In the genomic region with DNA sequence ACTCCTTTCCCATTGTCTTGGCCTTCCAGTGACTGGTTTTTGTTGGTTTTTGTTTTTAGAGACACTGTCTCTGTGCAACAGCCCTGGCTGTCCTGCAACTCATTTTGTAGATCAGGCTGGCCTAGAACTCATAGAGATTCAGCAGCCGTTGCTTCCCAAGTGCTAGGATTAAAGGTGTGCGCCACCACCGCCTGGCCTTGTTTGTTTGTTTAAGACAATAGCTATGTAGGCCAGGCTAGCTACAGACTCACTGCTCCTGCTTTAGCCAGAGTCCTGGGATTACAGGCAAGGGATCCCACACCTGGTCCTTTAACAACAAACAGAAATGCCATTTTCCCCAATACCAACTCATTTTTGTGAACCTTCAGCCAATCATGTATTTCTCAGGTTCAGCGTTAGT, we compare ENCODE assay signal across 10 mouse cellular contexts. TPM values are rescaled to one million over a fixed set of nuclear protein-coding genes. Genes with fewer than 3 reads are reported as not detected.
DNase-seq lines count a peak whose midpoint lies in the region; ATAC-seq lines count a peak whose summit lies in the region.
"Had no signal": no experiment of that assay in that cellular context is flagged by ENCODE, and none has a peak within 500 bp of the region (broad histone marks: within the 10 kb centered on the region; RNA-seq: fewer than 3 reads in every experiment).

Rpgrip1 (plus strand) TSS at position 359 of the 400 bp plus-strand sequence.

- DNase-seq in kidney, postnatal 25 days = no peak
- DNase-seq in embryonic facial prominence, embryonic 11.5 days (ENCODE audit: low spot score) = no peak
- no peak for DNase-seq in right cerebral cortex, adult 18-20 months
- DNase-seq in left cerebral cortex, postnatal 10 days (ENCODE audit: extremely low spot score in 1 of 2, low spot score in 2 of 2) = no peak
- DNase-seq: thymus, postnatal 14 days had no signal

- WGBS in kidney, embryonic 14.5 days = 93% methylated on average over 4 of the region's 4 CpGs
- WGBS in embryonic facial prominence, embryonic 11.5 days = 81% methylated on average over 4 of the region's 4 CpGs
- 91% methylated on average over 4 of the region's 4 CpGs for WGBS in hindbrain, embryonic 16.5 days
- WGBS in midbrain, embryonic 15.5 days = 82% methylated on average over 4 of the region's 4 CpGs

- H3K27ac ChIP-seq in kidney, embryonic 14.5 days (ENCODE audit: low read depth, low read length) = no peak within 1 kb of the TSS
- no peak within 1 kb of the TSS for H3K27ac ChIP-seq in embryonic facial prominence, embryonic 11.5 days (replicated peaks; ENCODE audit: low read depth, low read length)
- H3K27ac ChIP-seq in hindbrain, embryonic 16.5 days (ENCODE audit: low read depth, low read length) = no peak within 1 kb of the TSS
- H3K27ac ChIP-seq in midbrain, embryonic 15.5 days = no peak within 1 kb of the TSS
- H3K27ac ChIP-seq: layer of hippocampus, adult 2 months had no signal

- no peaks in the 10 kb centered on the region for H3K27me3 ChIP-seq in kidney, embryonic 14.5 days (ENCODE audit: control insufficient read depth, insufficient read depth, low read length)
- H3K27me3 ChIP-seq in embryonic facial prominence, embryonic 11.5 days (ENCODE audit: control insufficient read depth, insufficient read depth, low read length) = no peaks in the 10 kb centered on the region
- H3K27me3 ChIP-seq in hindbrain, embryonic 16.5 days (replicated peaks; ENCODE audit: control insufficient read depth, insufficient read depth, low read length) = no peaks in the 10 kb centered on the region
- no peaks in the 10 kb centered on the region for H3K27me3 ChIP-seq in midbrain, embryonic 15.5 days (replicated peaks)

- no peak within 1 kb of the TSS for H3K9ac ChIP-seq in kidney, embryonic 14.5 days (ENCODE audit: low read depth, low read length)
- H3K9ac ChIP-seq in embryonic facial prominence, embryonic 11.5 days (replicated peaks; ENCODE audit: low read length) = no peak within 1 kb of the TSS
- H3K9ac ChIP-seq in hindbrain, embryonic 16.5 days (ENCODE audit: low read depth, low read length) = no peak within 1 kb of the TSS
- no peak within 1 kb of the TSS for H3K9ac ChIP-seq in midbrain, embryonic 15.5 days

- intact Hi-C loops in left cerebral cortex, postnatal 10 days (cut with DNase I) = no loop called here

- no peaks in the 10 kb centered on the region for H3K9me3 ChIP-seq in kidney, embryonic 14.5 days (ENCODE audit: control insufficient read depth, low read length)
- no peaks in the 10 kb centered on the region for H3K9me3 ChIP-seq in embryonic facial prominence, embryonic 11.5 days (replicated peaks; ENCODE audit: control insufficient read depth, low read length)
- H3K9me3 ChIP-seq in hindbrain, embryonic 16.5 days (ENCODE audit: control insufficient read depth, low read length) = no peaks in the 10 kb centered on the region
- no peaks in the 10 kb centered on the region for H3K9me3 ChIP-seq in midbrain, embryonic 15.5 days

- no peak within 1 kb of the TSS for H3K4me3 ChIP-seq in kidney, embryonic 14.5 days (ENCODE audit: low read length)
- H3K4me3 ChIP-seq in embryonic facial prominence, embryonic 11.5 days (ENCODE audit: low read depth, low read length) = no peak within 1 kb of the TSS
- no peak within 1 kb of the TSS for H3K4me3 ChIP-seq in hindbrain, embryonic 16.5 days (ENCODE audit: low read length)
- H3K4me3 ChIP-seq in midbrain, embryonic 15.5 days = no peak within 1 kb of the TSS
- H3K4me3 ChIP-seq: layer of hippocampus, adult 2 months had no signal

- H3K4me1 ChIP-seq in kidney, embryonic 14.5 days (ENCODE audit: control insufficient read depth, insufficient read depth, low read length) = no peaks in the 10 kb centered on the region
- no peaks in the 10 kb centered on the region for H3K4me1 ChIP-seq in embryonic facial prominence, embryonic 11.5 days (ENCODE audit: control insufficient read depth, insufficient read depth, low read length)
- no peaks in the 10 kb centered on the region for H3K4me1 ChIP-seq in hindbrain, embryonic 16.5 days (ENCODE audit: control insufficient read depth, insufficient read depth, low read depth, low read length)
- no peaks in the 10 kb centered on the region for H3K4me1 ChIP-seq in midbrain, embryonic 15.5 days

- no peaks in the 10 kb centered on the region for H3K36me3 ChIP-seq in kidney, embryonic 14.5 days (ENCODE audit: control insufficient read depth, insufficient read depth, low read length)
- H3K36me3 ChIP-seq in embryonic facial prominence, embryonic 11.5 days (replicated peaks; ENCODE audit: control insufficient read depth, insufficient read depth, low read depth, low read length) = no peaks in the 10 kb centered on the region
- no peaks in the 10 kb centered on the region for H3K36me3 ChIP-seq in hindbrain, embryonic 16.5 days (ENCODE audit: control insufficient read depth, insufficient read depth, low read length)
- H3K36me3 ChIP-seq in midbrain, embryonic 15.5 days (replicated peaks) = no peaks in the 10 kb centered on the region

- H3K4me2 ChIP-seq in kidney, embryonic 14.5 days (replicated peaks; ENCODE audit: low read depth, low read length) = no peak within 1 kb of the TSS
- H3K4me2 ChIP-seq in embryonic facial prominence, embryonic 11.5 days (ENCODE audit: low read depth, low read length) = no peak within 1 kb of the TSS
- no peak within 1 kb of the TSS for H3K4me2 ChIP-seq in hindbrain, embryonic 16.5 days (ENCODE audit: low read length)
- H3K4me2 ChIP-seq in midbrain, embryonic 15.5 days = no peak within 1 kb of the TSS

- no peak for ATAC-seq in kidney, embryonic 14.5 days (ENCODE audit: low FRiP score, low TSS enrichment)
- ATAC-seq in embryonic facial prominence, embryonic 11.5 days (replicated peaks; ENCODE audit: insufficient number of reproducible peaks, low FRiP score, low TSS enrichment, low read depth) = no peak
- no peak for ATAC-seq in hindbrain, embryonic 16.5 days
- no peak for ATAC-seq in midbrain, embryonic 15.5 days (replicated peaks)
- no peak for ATAC-seq in megakaryocyte, adult 5-6 weeks (ENCODE audit: poor library complexity, severe bottlenecking)

RNA-seq across cellular contexts. Expression of gene Rpgrip1, which starts in this region (rescaled TPM):
- polyA plus RNA-seq in kidney, embryonic 14.5 days (2014; fragmentation: Nextera tagmentation; extraction: Ambion mirVana) = 76.5 and 134 TPM in 2 replicates
- polyA plus RNA-seq in embryonic facial prominence, embryonic 11.5 days (2014; fragmentation: Nextera tagmentation; extraction: Ambion mirVana) = 86.1 and 97.9 TPM in 2 replicates
- polyA plus RNA-seq in hindbrain, embryonic 16.5 days (2015; fragmentation: Nextera tagmentation; extraction: Ambion mirVana) = 36.2 and 45.4 TPM in 2 replicates
- 51.3 and 53.3 TPM in 2 replicates for polyA plus RNA-seq in midbrain, embryonic 15.5 days (2015; fragmentation: Nextera tagmentation; extraction: Ambion mirVana)
- total RNA-seq in megakaryocyte, adult 5-6 weeks (2015) = 2.9 and 3.6 TPM in 2 replicates
- total RNA-seq in megakaryocyte, adult 5-6 weeks (2017) = 2.7 TPM in 2 replicates
- total RNA-seq in left cerebral cortex, postnatal 10 days (2021) = 1 to 10 TPM; 3.7 to 3.8 TPM
